Mouse (Mus musculus) ES-Bruce4 (cell line): ENCODE measurements around the gene Nol10.

Experiments
- CTCF ChIP-seq: IDR thresholded peaks from one replicate; pipeline ENCODE4 v1.8.1; 2011; ENCODE audit warnings: low read depth, low read length
- EP300 ChIP-seq: IDR thresholded peaks from 2 replicates; pipeline ENCODE4 v1.6.1; 2011; ENCODE audit warnings: low read depth, low read length; ENCODE audit not compliant: insufficient read depth
- POLR2A ChIP-seq: IDR thresholded peaks from one replicate; pipeline ENCODE4 v1.8.1; 2011; ENCODE audit warnings: low read length; ENCODE audit not compliant: insufficient read depth

- TF ChIP-seq CTCF (no peak), POLR2A (no peak), EP300 (no peak)
These were observed 100.5 kb downstream of the Nol10 start for GRCm38 (mm10) chr12:17448781-17449180.
